Mouse (Mus musculus): Measurements from ENCODE around the gene Etfbkmt.

DNA sequence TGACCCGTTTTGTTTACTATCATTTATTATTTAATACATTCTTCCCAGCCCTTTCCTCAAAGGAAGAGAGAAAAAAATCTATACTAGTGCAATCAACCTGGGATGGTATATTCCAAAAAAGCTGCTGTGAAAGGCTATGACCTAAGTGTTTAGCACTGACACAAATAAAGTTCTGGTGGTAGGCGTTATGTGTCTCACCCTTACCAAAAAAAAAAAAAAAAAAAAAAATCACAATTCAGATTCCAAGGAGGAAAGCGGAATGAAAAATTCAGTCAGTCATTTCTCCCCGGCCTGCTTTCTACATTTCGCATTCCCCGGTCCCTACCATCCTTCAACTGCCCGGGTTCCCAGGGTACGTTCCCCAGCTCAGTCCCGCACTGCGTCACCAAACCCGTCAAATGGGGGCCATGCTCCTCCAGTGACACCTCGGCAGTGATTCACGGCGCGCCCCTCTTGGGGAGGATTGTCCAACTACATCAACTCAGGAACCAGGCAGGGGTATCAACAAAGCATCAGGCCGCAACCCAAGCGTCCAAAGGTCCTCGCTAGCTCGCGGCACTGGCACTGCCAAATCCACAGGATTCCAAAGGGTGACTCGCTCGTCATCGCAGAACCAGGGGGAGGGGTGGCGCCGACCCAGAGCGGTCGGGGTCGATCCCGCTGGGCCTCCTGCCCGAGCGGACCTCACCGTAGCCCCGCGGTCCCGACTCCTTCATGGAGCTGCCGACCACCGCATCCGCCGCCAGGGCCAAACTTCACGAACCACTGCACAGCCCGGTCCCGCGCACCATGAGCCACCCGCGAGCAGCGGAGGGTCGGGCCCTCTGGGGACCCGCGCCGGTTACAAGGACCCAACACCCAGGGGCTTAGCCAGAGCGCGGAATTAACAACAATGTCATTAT is 39.2 kb upstream of the Etfbkmt start:
- TF ChIP-seq CTCF (IDR thresholded peaks at IDR 0.05; ENCODE audit: extremely low read depth, insufficient read depth, low read length) (no peak), POLR2A (IDR thresholded peaks at IDR 0.05; ENCODE audit: extremely low read depth, insufficient read depth, low read length) (peak; percentile 53)
